Mouse (Mus musculus) MEL-GATA-1-ER (cell line): ENCODE data around the gene Helz2.

ENCODE experiments used
- DNase-seq: peaks from one replicate; pipeline ENCODE4 v3.0.0-alpha.2; 2012; ENCODE audit warnings: low read depth; ENCODE audit errors: extremely low read depth

The Helz2 gene

GRCm38 (mm10) chr2:181238861-181239260 is 3.0 kb downstream of the Helz2 start:
- DNase-seq: no peak

GRCm38 (mm10) chr2:181238091-181238610 is 3.7 kb downstream of the Helz2 start:
- no peak for DNase-seq

GRCm38 (mm10) chr2:181237251-181238014 is 4.4 kb downstream of the Helz2 start:
- DNase-seq: no peak

- DNase-seq: no peak
Observed at GRCm38 (mm10) chr2:181235681-181236566, 5.9 kb downstream of the Helz2 start.

- no peak for DNase-seq
Observed at GRCm38 (mm10) chr2:181234680-181235079, 7.1 kb downstream of the Helz2 start.

GRCm38 (mm10) chr2:181233443-181233842 is 8.4 kb downstream of the Helz2 start:
- DNase-seq: no peak

- no peak for DNase-seq
Observed at GRCm38 (mm10) chr2:181231171-181231570, 10.7 kb downstream of the Helz2 start.

- DNase-seq: no peak
Observed at GRCm38 (mm10) chr2:181228335-181228734, 13.5 kb downstream of the Helz2 start.

GRCm38 (mm10) chr2:181227122-181227521 is 14.7 kb downstream of the Helz2 start:
- DNase-seq: no peak

GRCm38 (mm10) chr2:181224994-181225393 is 16.8 kb downstream of the Helz2 start:
- no peak for DNase-seq

GRCm38 (mm10) chr2:181220361-181220760 is 21.5 kb downstream of the Helz2 start:
- no peak for DNase-seq

- DNase-seq: no peak
Observed at GRCm38 (mm10) chr2:181219538-181220216, 22.1 kb downstream of the Helz2 start, which contains the start of gene Fndc11. TSS of gene Fndc11 (plus strand) at chr2:181220013.

- no peak for DNase-seq
Observed at GRCm38 (mm10) chr2:181218881-181219485, 22.8 kb downstream of the Helz2 start.

GRCm38 (mm10) chr2:181216037-181216436 is 25.8 kb downstream of the Helz2 start:
- DNase-seq: no peak

GRCm38 (mm10) chr2:181213021-181213445 is 28.8 kb downstream of the Helz2 start, which contains the start of gene Srms:
TSS of gene Srms (minus strand) at chr2:181213185.
- DNase-seq: no peak

GRCm38 (mm10) chr2:181212389-181213020 is 29.3 kb downstream of the Helz2 start:
- no peak for DNase-seq

GRCm38 (mm10) chr2:181206118-181206517 is 35.7 kb downstream of the Helz2 start:
- no peak for DNase-seq

GRCm38 (mm10) chr2:181205678-181206077 is 36.1 kb downstream of the Helz2 start:
- DNase-seq: no peak

- DNase-seq: no peak
Observed at GRCm38 (mm10) chr2:181202886-181203285, 38.9 kb downstream of the Helz2 start.

GRCm38 (mm10) chr2:181202422-181202821 is 39.4 kb downstream of the Helz2 start, which contains the start of gene Ptk6:
TSS of gene Ptk6 (minus strand) at chr2:181202789.
- DNase-seq: no peak
